Mouse (Mus musculus) brown adipose tissue, adult 24 weeks (tissue): ENCODE results near the gene Avpr2. TPM values are rescaled to one million over a fixed set of nuclear protein-coding genes. Genes with fewer than 3 reads are reported as not detected.

Experiments used
- H3K27ac ChIP-seq: fragments of 200-500 bp; replicated peaks from 2 replicates; pipeline ENCODE4 v1.5.1; 2012; ENCODE audit warnings: low read depth, mild to moderate bottlenecking, low read length
- H3K4me1 ChIP-seq: fragments of 200-500 bp; 2 replicates; pipeline ENCODE4 v1.6.1; 2012; ENCODE audit warnings: low read length, mixed read lengths; ENCODE audit not compliant: control insufficient read depth, insufficient read depth, insufficient read length
- H3K4me3 ChIP-seq: fragments of 200-500 bp; 2 replicates; pipeline ENCODE4 v1.5.1; 2012; ENCODE audit warnings: low read depth, mild to moderate bottlenecking, low read length, moderate library complexity; ENCODE audit not compliant: insufficient read depth
- polyA plus RNA-seq: library from polyadenylated mRNA; stranded (reverse); fragments of >200 nt; gene quantifications from 2 replicates; pipeline ENCODE4 v1.2.4, GENCODE M21; 2012; ENCODE audit not compliant: missing spikeins, insufficient read depth, insufficient read length

Avpr2 gene
- polyA plus RNA-seq, 1 experiment, result not detected

DNA sequence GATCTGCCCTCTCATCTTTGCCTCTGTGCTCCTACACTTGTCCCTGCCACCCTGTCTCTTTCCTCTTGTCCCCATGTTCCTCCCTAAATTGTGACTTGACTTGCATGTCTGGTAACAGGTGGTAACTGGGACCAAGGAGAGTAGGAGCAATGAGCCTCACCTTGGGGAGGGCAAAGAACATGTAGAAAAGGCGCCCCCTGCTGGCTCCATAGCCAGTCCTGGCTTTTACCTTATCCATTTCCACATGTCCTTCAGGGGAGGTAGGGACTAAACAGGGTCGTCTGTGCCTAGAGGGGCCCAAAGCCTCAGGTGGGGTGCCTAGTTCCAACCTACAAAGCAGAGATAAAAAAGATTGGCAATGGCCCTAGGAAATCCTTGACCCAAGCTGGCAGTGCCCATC, 3.8 kb downstream of the Avpr2 start, which contains the start of gene L1cam:
L1cam (minus strand) TSS at position 387 of the 400 bp plus-strand sequence.
- H3K4me1 ChIP-seq, result no peaks in the 10 kb centered on the region
- H3K27ac ChIP-seq, result no peak within 1 kb of the TSS
- H3K4me3 ChIP-seq, result no peak within 1 kb of the TSS

DNA sequence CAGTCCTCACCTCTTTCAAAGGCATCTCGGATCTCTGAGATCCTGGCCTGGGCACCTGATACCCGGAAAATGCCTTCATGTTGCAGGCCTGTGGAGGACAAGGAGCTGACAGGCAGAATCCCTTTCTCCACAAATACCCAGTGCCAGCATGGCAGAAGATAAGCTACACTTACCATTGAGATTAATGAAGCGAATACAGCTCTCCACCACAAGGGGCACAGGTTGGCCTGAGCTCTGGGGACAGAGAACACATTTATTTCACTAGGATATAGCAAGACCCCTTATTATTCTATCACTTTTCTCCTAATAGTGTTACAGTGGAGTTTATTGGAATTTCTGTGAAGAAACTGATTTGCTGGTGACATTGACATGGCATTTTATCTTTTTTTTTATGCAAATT, 6.1 kb downstream of the Avpr2 start:
- Histone ChIP-seq H3K4me1 (no peaks in the 10 kb centered on the region), H3K27ac (no peak overlapping the region), H3K4me3 (no peak overlapping the region)

DNA sequence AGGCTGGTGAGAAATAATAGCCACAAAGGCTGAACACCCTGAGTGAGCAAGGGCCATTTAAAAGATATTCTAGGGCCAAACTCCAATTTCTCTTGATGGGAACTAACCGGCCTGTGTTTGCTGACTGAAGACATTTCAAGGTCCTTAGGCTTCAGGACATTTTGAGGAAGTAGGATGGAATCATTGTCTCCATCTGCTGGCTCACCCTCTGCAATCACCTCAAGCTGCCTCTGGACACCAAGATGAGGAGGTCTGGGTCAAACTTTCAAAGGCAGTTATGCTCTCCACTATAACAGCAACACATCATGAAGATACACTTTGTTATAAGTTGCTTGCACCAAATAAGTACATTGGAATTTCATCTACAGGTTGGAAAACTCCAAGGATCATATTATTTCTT, 18.1 kb downstream of the Avpr2 start:
- Histone ChIP-seq H3K4me3 (no peak overlapping the region), H3K27ac (no peak overlapping the region)

DNA sequence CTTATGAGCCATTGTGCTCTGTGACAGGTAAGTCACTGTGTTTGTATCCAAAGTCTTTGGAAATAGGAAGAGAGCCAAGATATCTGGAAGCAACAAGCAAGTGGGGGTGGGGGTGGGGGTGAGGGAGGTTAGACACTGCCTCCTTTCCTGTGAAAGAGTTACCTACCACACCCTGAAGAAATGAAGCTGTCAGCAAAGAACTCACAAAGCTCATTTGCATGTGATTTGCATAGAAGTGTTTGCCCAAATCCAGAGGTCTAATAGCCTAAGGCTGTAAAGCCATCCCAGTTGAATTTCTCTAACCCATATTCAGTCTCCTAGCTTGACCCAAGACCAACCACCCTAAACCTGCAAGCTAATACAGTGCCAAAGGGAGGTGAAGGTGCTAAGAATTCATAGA, 18.5 kb downstream of the Avpr2 start:
- peak overlapping the region; percentile 37 for H3K4me3 ChIP-seq

More for the DNA sequence above, 18.1 kb downstream of the Avpr2 start:
- no peaks in the 10 kb centered on the region for H3K4me1 ChIP-seq

DNA sequence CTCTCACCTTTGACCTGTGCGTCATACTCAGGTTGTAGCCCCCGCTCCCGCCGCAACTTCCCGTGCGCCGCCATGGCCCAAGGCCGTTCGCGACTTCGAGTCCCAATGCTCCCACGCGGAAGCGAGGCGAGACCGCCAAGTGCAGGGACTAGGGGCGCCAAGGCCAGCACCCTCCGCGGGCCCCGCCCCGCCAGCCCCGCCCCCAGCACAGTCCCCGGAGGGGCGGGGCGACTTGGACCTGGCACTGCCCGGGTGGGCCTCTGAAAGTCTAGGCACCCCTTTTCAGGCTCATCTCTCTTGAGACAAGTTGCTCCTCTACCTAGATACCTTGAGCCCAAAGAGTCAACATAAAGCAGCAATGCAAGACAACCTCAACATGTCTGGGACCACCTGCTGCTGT, 19.3 kb downstream of the Avpr2 start:
- Histone ChIP-seq H3K4me3 (peak overlapping the region; percentile 37), H3K27ac (peak overlapping the region; percentile 24; the same call in 1 of the 2 replicates), H3K4me1 (no peaks in the 10 kb centered on the region)

More for the DNA sequence above, 18.5 kb downstream of the Avpr2 start:
- no peaks in the 10 kb centered on the region for H3K4me1 ChIP-seq
- peak overlapping the region; percentile 24; the same call in 1 of the 2 replicates for H3K27ac ChIP-seq

DNA sequence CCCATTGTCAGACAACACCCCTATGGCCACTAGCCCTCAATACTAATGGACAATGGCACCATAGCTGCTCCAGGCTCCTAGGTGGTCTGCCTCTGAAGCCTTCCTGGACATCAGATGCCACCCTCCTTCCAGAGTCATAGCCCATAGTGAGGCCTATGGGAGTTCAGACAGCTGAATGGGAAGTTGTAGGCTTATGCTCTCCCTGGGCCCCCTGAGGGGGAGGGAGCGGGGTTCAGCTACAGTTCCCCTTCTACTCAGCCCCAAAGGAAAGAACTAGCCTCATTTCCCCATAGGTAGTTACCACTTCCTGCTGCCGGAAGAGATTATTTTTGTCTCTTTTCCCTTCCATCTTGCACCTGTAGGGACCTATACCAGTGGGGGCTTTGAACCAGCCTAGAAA, 19.7 kb downstream of the Avpr2 start:
- no peak overlapping the region; the same call in 1 of the 2 replicates for H3K27ac ChIP-seq
- H3K4me1 ChIP-seq, result no peaks in the 10 kb centered on the region
- no peak overlapping the region for H3K4me3 ChIP-seq

DNA sequence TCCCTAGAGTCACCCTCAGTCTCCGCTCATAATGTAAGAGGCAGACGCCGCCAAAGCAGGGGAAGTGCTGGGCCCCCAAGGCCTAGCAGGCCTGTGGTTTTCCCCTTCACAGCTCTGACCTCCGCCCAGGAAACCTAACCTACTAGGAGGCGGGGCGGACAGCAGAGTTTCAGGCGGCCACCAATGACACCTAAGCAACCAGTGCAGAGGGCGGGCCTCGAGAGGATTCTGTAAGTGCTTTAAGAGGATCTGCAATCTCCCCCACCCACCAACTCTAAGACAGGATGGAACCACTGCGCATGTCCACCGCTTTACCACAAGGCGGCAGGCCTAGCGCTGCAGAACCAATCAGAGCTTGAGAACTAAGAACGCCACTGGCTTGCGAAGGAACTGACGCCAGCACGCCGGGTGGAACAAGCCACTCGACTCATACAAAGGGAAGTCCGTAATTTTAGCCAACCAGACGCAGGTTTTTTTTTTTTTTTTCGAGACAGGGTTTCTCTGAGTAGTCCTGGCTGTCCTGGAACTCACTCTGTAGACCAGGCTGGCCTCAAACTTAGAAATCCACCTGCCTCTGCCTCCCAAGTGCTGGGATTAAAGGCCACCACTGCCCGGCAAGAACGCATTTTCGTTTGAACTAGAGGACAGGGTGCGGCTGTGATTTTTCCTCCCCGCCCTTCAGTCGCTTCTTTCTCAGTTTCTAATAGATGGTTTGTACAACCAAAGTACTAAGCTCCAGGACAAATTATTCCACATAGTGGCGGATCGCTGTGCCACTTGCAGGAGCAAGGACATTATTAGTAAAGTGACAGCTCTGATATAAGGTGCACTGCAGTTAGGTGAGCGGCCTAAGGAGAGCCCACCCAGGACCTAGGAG, 23.2 kb downstream of the Avpr2 start:
- Histone ChIP-seq H3K27ac (peak overlapping the region; percentile 84), H3K4me3 (peak overlapping the region; percentile 52)

DNA sequence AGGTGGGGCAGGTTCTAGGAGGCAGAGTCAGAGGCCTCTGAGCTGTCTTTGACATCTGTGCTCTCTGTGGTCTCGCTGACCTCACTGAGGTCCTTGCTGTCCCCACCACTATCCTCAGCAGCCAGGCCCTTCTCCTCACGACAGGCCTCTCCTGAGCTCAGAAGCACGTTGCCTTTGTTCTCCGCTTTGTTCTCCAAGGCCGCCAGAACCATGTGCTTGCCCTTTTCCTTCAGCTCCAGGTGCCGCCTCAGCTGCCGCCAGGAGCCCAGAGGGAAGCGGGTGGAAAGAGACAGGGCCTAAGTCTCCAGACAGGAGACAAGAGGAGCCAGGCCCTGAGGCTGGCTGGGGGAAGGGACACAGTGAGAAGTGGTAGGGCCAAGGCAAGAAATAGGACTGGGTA, 25.0 kb downstream of the Avpr2 start:
- Histone ChIP-seq H3K4me3 (no peak overlapping the region), H3K27ac (no peak overlapping the region), H3K4me1 (no peaks in the 10 kb centered on the region)

More for the DNA sequence above, 23.2 kb downstream of the Avpr2 start:
- no peaks in the 10 kb centered on the region for H3K4me1 ChIP-seq

DNA sequence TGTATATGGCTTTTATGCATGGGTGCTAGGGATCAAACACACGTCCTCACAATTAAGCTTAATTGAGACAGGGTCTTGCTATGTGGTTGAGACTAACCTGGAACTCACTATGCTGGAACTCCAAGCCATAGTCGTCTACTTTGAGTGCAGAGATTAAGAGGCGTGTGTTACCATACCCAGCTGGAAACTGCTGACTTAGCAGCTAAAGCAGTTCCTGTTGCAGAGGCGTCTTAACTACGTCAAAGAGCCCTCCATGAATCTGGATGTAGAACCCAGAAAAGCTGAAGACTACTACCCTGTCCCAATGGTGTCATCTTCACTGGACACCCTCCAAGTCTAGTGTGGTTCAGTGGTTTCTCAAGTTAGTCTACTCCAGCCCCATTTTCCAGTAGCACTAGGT, 26.7 kb downstream of the Avpr2 start:
- Histone ChIP-seq H3K27ac (no peak overlapping the region), H3K4me1 (no peaks in the 10 kb centered on the region), H3K4me3 (no peak overlapping the region)

DNA sequence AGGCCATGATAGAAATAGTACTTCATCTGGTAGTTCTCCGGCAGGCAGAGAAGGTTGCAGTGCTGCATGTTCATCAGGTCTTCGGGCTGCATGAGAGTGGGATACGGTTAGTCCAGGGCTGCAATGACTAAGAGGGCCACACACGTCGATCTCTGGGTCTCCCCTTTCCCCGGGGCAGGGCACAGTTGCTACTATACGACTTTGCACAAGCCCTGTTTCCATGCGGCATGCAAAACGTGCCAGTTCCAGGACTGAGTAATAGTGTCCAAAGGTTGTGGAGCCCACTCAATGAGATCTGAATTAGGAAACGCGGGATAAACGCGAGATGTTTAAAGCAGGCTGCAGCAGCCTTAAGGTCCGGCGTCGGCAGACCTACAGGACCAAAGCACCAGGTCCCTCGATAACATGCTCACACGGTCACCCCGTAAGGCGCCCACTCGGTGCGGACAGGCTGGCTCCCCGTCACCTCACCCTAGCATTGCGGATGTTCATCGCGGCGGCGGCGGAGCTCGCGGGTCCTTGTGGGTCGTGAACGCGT, 29.5 kb downstream of the Avpr2 start:
- H3K27ac ChIP-seq, result peak overlapping the region; percentile 76

DNA sequence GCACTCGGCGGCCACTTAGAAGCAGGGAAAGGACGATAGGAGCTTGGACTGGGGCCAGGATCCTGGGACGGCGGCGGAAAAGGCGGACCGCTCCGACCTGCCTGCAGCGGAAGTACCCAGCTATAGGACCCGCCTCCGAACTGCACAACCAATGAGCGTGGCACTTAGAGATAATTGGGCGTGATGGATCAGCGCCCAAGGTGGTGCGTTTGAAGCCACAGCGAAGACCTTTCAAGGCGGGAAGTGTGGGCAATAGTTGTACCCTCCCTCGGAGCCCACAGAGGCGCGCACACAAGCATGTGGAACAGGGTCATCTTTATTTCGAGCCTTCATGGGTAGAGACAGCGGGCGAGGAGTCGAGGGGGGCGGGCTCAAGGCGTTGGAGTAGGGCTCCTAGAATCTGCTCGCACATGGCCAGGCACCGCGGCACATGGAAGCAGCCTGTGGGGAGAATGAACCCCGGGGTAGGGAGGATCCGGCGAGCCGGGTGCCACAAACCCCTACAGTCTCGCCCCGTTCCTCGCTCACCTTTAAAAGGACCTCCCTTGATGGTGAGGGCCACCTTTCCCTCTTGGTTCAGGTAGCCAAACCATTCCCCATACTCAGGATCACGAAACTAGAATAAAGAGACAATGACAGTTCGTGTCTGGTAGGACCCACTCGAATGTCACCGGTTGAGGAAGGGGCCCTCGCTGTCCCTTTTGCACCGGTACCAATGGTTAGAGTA, 30.1 kb downstream of the Avpr2 start, which contains the start of the genes Arhgap4 and Naa10:
Arhgap4 (minus strand) TSS at position 48 of the 727 bp plus-strand sequence.
Naa10 (minus strand) TSS at position 122 of the 727 bp plus-strand sequence.
- peak within 1 kb of the TSS; percentile 76 for H3K27ac ChIP-seq
- no peaks in the 10 kb centered on the region for H3K4me1 ChIP-seq
- H3K4me3 ChIP-seq, result peak within 1 kb of the TSS; percentile 97

More for the DNA sequence above, 29.5 kb downstream of the Avpr2 start:
- Histone ChIP-seq H3K4me1 (no peaks in the 10 kb centered on the region), H3K4me3 (peak overlapping the region; percentile 97)

DNA sequence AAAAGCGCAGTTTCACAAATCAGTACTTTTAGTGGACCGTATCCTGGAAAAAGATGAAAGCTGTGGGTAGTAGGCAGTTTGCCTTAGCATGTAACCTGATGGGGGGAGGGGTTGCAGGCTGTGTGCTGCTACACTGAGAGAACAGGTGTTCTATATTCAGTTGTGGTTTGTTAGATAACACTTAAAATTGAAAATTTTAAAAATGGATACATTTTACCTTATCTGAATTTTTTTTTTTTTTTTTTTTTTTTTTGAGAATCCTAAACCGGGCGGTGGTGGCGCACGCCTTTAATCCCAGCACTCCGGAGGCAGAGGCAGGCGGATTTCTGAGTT, 30.6 kb downstream of the Avpr2 start:
- Histone ChIP-seq H3K4me1 (no peaks in the 10 kb centered on the region), H3K27ac (no peak overlapping the region), H3K4me3 (peak overlapping the region; percentile 97)

DNA sequence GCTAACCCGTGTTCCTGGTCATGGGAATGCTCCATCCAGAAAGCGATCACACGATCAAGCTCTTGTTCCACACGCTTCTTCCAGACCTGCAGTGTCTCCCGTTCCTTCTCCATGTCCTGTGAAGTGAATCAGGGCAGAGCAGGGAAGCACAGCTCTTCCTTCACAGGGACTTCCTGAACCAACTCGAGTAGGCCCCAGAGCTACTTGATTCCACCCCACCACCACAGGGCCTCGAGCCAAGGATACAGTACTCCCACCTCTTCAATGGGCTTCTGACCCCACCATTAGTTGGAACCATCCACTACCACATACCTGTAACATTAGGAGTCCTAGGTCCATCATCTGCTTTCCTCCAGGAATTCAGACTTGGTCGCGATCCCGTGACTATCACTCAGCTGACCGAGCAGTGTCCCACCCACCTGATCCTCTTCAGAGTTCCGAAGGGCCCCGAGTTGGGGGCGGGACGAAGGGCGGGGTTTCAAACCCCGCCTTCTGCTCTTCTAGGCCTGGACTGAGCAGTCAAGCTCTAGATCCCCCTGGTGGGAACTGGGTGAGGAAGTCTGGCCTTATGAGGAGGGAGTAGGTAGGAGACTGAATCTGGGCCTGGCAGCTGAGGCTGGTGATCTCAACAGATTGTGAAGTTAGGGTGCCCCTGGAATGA, 38.6 kb downstream of the Avpr2 start, which contains the start of gene Renbp:
Renbp (minus strand) TSS at position 449 of the 661 bp plus-strand sequence.
- H3K4me1 ChIP-seq, result no peaks in the 10 kb centered on the region
- peak within 1 kb of the TSS; percentile 65 for H3K4me3 ChIP-seq
- H3K27ac ChIP-seq, result no peak within 1 kb of the TSS; the same call in 1 of the 2 replicates

DNA sequence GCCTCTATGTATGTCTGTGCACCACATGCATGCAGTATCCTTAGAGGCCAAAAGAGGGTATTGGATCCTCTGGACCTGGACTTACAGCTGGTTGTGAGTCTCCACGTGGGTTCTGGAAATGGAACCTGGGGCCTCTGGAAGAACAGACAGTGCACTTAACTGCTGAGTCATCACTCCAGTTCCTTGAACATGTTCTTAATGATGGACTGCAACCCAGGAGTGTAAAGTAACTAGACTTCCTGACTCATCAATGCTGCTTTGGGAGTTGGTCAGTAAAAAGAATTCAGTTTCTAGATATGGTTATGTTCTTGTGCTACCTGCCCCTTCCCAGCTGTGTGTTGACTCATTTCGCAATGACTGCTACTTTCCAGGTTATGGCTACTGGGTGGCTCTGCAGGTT, 40.0 kb downstream of the Avpr2 start:
- Histone ChIP-seq H3K4me1 (no peaks in the 10 kb centered on the region), H3K27ac (no peak overlapping the region), H3K4me3 (no peak overlapping the region)

DNA sequence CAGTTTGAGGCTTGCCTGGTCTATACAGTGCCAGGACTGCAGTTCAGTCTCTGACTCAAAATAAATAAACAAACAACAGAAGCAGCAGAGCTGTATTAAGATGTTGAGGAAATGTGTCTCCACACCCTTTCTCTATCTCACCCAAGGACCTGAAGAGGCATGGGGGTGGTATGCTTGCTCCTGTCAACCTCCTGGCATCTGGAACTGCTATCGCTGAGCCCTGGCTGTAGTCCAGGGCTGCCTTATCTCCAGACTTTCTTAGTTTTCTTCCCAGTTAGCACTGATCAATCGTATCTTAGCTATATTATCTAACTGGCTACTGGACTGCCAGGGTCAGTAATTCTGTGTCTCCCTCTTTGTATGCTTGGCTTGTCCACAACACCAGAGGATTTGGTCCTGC, 50.0 kb downstream of the Avpr2 start:
- Histone ChIP-seq H3K27ac (no peak overlapping the region), H3K4me1 (no peaks in the 10 kb centered on the region), H3K4me3 (no peak overlapping the region)
